Mouse (Mus musculus): Measurements from ENCODE around the gene Tc2n. TPM values are rescaled to one million over a fixed set of nuclear protein-coding genes. Genes with fewer than 3 reads are reported as not detected.

Tc2n gene
- polyA plus RNA-seq (2014; fragmentation: Illumina TruSeq; extraction: RNeasy Lipid Tissue Mini Kit (QIAGEN cat#74804); ENCODE audit: low read depth, low replicate concordance): 61.7 TPM

GRCm38 (mm10) chr12:101718054-101718754, at the start of gene Tc2n:
Gene Tc2n, minus strand, starts transcription at chr12:101718523.

Other genes starting within 250 kb of the Tc2n start
- 16.2 TPM for gene Fbln5, start 100.5 kb upstream of the Tc2n start, polyA plus RNA-seq (2014; fragmentation: Illumina TruSeq; extraction: RNeasy Lipid Tissue Mini Kit (QIAGEN cat#74804); ENCODE audit: low read depth, low replicate concordance)
- gene Trip11, start 194.7 kb upstream of the Tc2n start, polyA plus RNA-seq (2014; fragmentation: Illumina TruSeq; extraction: RNeasy Lipid Tissue Mini Kit (QIAGEN cat#74804); ENCODE audit: low read depth, low replicate concordance): 46.3 TPM
- 63.7 TPM for gene Atxn3, start 239.7 kb upstream of the Tc2n start, polyA plus RNA-seq (2014; fragmentation: Illumina TruSeq; extraction: RNeasy Lipid Tissue Mini Kit (QIAGEN cat#74804); ENCODE audit: low read depth, low replicate concordance)

All from sigmoid colon, adult 10 weeks (tissue).